Mouse (Mus musculus) gastrocnemius, adult 18-20 months (tissue): ENCODE measurements around the gene Borcs8. TPM values are rescaled to one million over a fixed set of nuclear protein-coding genes. Genes with fewer than 3 reads are reported as not detected.

Experiments used
- DNase-seq: peaks from one replicate; pipeline ENCODE4 v3.0.0; 2021; ENCODE audit warnings: low spot score
- long read RNA-seq, 2 experiments: library from polyadenylated mRNA; stranded (forward); transcript quantifications; one replicate each; pipeline ENCODE4 v2.0.0; 2021
- total RNA-seq, 2 experiments: library from RNA; stranded (reverse); gene quantifications; 2 replicates each; pipeline ENCODE4 v1.2.3; 2021

Borcs8 gene
- 10 to 100 TPM; 13.4 to 15.0 TPM for total RNA-seq
- long read RNA-seq, experiment 1, transcript Borcs8-201 (6 exons, 810 nt), result major isoform, 6 of 18 reads
- long read RNA-seq, experiment 1, partial matches to known transcripts, result 2 of 18 reads
- long read RNA-seq, experiment 1, other reads (novel, unspliced or antisense), result 6 of 18 reads
- long read RNA-seq, experiment 2, transcript Borcs8-204 (4 exons, 756 nt), result major isoform, 7 of 15 reads
- long read RNA-seq, experiment 2, partial matches to known transcripts, result 2 of 15 reads
- long read RNA-seq, experiment 2, other reads (novel, unspliced or antisense), result 1 of 15 reads

- peak; percentile 99 for DNase-seq
Measured at GRCm38 (mm10) chr8:70139026-70139857, at the start of gene Borcs8, which contains the start of the genes Rfxank and Mef2b. TSS of gene Borcs8 (plus strand) at chr8:70139499. TSS of gene Rfxank (minus strand) at chr8:70139154. TSS of gene Mef2b (plus strand) at chr8:70139711.

- no peak for DNase-seq
Measured at GRCm38 (mm10) chr8:70092786-70093185, 46.5 kb upstream of the Borcs8 start.

GRCm38 (mm10) chr8:70099276-70099675, 40.0 kb upstream of the Borcs8 start:
- DNase-seq, result no peak

GRCm38 (mm10) chr8:70100241-70100640, 39.1 kb upstream of the Borcs8 start:
- DNase-seq, result no peak

- DNase-seq, result peak; percentile 33
Measured at GRCm38 (mm10) chr8:70104506-70104905, 34.8 kb upstream of the Borcs8 start.

GRCm38 (mm10) chr8:70104922-70105321, 34.4 kb upstream of the Borcs8 start:
- no peak for DNase-seq

GRCm38 (mm10) chr8:70110451-70110850, 28.8 kb upstream of the Borcs8 start:
- DNase-seq, result no peak

- DNase-seq, result no peak
Measured at GRCm38 (mm10) chr8:70111192-70111795, 28.0 kb upstream of the Borcs8 start.

GRCm38 (mm10) chr8:70112401-70113016, 26.8 kb upstream of the Borcs8 start:
- DNase-seq, result no peak

- no peak for DNase-seq
Measured at GRCm38 (mm10) chr8:70114488-70114887, 24.8 kb upstream of the Borcs8 start.

GRCm38 (mm10) chr8:70114892-70115291, 24.4 kb upstream of the Borcs8 start:
- DNase-seq, result no peak

- DNase-seq, result no peak
Measured at GRCm38 (mm10) chr8:70117611-70118010, 21.7 kb upstream of the Borcs8 start.

GRCm38 (mm10) chr8:70118726-70119700, 20.3 kb upstream of the Borcs8 start:
- DNase-seq, result no peak

GRCm38 (mm10) chr8:70120667-70121066, 18.6 kb upstream of the Borcs8 start, which contains the start of gene Ncan:
TSS of gene Ncan (minus strand) at chr8:70120873.
- no peak for DNase-seq

- DNase-seq, result no peak
Measured at GRCm38 (mm10) chr8:70122863-70123262, 16.4 kb upstream of the Borcs8 start.

- DNase-seq, result no peak
Measured at GRCm38 (mm10) chr8:70124992-70125391, 14.3 kb upstream of the Borcs8 start.

GRCm38 (mm10) chr8:70128435-70128834, 10.9 kb upstream of the Borcs8 start:
- peak; percentile 74 for DNase-seq

- DNase-seq, result peak; percentile 26
Measured at GRCm38 (mm10) chr8:70129309-70129952, 9.9 kb upstream of the Borcs8 start.

GRCm38 (mm10) chr8:70130066-70130465, 9.2 kb upstream of the Borcs8 start:
- DNase-seq, result no peak
